Mouse (Mus musculus) heart, postnatal 14 days (tissue): ENCODE measurements around the gene Lgals3bp. TPM values are rescaled to one million over a fixed set of nuclear protein-coding genes. Genes with fewer than 3 reads are reported as not detected.

Experiments used
- total RNA-seq, 2 experiments: library from RNA; stranded (reverse); gene quantifications; 2 replicates each; pipeline ENCODE4 v1.2.3; 2021

The Lgals3bp gene
- total RNA-seq, 2 experiments from 2014 or later: 21.2 to 24.1 TPM

Other genes starting within 250 kb of the Lgals3bp start
- gene Cyth1, start 153.5 kb downstream of the Lgals3bp start, total RNA-seq: 10 to 100 TPM; 56.4 to 60.9 TPM
- 10 to 100 TPM; 14.4 to 15.6 TPM for gene Usp36, start 111.8 kb downstream of the Lgals3bp start, total RNA-seq
- gene Cep295nl, start 59.6 kb downstream of the Lgals3bp start, total RNA-seq: 1 to 10 TPM in 1 of 2 experiments, under 1 TPM in 1; 1.00 to 2.0 TPM
- gene Timp2, start 46.4 kb downstream of the Lgals3bp start, total RNA-seq: 100 to 1,000 TPM; 150 to 168 TPM
- gene Cant1, start 17.0 kb upstream of the Lgals3bp start, total RNA-seq: 10 to 100 TPM; 17.9 to 20.9 TPM
- gene C1qtnf1, start 26.1 kb upstream of the Lgals3bp start, total RNA-seq: 10 to 100 TPM; 33.7 to 39.7 TPM
- 1 to 10 TPM; 5.2 to 8.4 TPM for gene Engase, start 74.7 kb upstream of the Lgals3bp start, total RNA-seq